Mouse (Mus musculus) right cerebral cortex, adult 2 months (tissue): ENCODE measurements at regions not wholly inside any gene's neighbourhood (a gene's known extent, or its start where the extent isn't known, plus 50 kb on each side); places are given as distances from the start of the nearest gene placed in this dataset.
"Not testable (repeated sequence)": the region's sequence is repeated elsewhere in the genome, so short reads cannot be mapped to it uniquely, and the experiment has no call there.

Experiments used
- DNase-seq, 2 experiments: peaks; one replicate each; pipeline ENCODE4 v3.0.0; 2021 to 2022; ENCODE audit warnings: low spot score in 2 of 2

DNA sequence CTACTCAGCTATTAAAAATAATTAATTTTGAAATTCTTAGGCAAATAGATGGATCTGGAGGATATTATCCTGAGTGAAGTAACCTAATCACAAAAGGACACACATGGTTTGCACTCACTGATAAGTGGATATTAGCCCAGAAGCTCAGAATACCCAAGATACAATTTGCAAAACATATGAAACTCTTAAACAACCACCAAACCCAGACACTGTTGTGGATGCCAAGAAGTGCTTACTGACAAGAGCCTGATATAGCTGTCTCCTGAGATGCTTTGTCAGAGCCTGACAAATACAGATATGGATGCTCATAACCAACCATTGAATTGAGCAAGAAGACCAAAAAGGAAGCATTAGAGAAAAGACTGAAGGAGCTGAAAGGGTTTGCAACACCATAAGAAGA lies 468.4 kb upstream of the Cdh12 start:
- DNase-seq = not testable (repeated sequence)

DNA sequence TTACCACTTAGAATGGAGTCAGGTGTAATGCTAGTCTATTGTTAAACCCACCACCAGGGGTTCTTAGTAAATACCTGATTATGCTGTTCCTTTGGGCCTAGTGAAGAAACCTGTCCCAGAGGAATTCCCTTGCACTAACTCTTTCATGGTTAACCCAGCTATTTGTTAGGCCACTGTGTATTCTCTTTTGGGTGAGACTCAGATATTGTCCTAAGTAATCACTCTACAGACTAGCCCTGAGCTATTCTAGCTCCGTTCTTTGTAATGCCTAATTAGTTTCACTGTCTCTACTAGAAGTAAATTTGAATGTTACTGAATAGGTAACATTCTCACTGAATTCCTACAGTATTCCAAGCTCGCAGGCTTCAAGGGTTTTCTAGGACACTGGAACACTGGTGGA lies 464.1 kb upstream of the Cdh12 start:
- DNase-seq = not testable (repeated sequence)

DNA sequence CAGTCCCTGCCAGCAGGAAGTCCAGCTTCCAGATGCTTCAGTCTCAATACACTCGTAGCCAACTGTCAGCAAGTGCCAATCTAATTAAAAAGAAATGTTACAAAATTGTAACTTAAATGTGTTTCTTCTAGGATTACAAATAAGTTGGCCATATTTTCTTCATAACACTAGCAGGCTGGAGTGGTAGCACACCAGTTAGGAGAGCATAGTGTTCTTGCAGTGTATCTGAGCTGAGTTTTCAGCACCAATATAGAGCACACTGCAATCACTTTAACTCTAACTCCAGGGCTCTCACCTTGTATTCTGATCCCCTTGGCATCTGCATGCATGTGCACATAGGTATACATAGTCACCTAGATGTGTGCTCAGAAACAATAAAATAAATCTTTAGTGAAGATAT lies 417.3 kb upstream of the Cdh12 start:
- DNase-seq = no peak

DNA sequence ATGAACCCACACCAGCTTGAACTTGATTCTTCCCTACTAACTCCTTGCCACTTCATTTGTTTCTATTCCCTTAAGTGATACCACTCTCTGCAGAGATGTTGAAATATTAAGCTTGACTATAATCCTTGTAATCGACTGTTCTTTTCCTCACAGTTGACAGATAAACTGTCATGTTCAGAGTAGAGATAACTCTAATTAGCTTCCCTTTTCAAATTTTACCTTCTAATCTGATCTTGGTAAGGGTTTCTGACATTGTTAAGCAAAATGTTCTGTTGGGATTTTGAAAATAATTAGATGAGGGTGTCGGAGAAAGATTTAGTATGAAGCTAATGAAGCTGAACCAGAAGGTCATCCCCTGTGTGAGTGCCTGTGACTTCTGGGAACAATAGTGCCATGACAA lies 414.7 kb upstream of the Cdh12 start:
- no peak for DNase-seq

DNA sequence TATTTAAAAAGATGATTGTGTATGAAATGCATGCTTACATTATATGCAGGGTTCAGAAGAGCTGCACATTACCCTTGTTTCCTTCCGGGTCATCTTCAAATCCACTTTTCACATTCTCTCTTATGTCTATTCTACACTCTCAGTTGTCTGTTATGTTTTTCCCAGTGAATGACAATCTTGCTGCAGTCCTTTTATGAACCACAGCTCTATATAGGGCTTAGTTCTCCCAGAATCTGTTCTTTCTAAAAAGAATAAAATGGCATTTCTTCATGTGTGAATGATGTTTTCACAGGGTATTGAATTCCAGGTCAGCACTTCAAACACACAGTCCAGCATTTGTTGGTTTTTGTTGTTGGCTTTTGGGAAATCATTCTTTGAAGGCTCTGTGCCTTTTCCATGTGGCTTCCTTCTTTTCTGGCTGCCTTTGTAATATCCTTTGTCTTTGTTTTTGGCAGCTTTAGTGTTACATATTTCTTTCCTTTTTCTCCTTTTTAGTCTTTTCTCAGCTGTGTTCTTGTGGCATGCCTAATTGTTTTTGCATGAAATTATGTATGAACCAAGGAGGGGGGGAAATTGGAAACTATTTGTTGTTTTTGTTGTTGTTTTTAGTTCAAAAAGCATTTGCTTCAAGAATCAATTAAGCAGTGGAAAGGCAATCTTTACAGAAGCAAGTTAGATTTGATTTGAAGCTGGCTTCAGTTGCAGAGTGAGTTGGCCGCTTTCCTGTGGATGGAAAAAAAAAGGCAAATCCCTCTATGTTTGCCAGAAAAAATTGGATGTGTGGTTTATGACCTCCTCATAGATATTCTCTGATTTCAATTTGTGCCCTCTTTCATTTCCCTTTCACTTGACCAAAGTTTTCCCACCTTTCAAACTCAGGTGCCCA lies 410.3 kb upstream of the Cdh12 start:
- DNase-seq = no peak

DNA sequence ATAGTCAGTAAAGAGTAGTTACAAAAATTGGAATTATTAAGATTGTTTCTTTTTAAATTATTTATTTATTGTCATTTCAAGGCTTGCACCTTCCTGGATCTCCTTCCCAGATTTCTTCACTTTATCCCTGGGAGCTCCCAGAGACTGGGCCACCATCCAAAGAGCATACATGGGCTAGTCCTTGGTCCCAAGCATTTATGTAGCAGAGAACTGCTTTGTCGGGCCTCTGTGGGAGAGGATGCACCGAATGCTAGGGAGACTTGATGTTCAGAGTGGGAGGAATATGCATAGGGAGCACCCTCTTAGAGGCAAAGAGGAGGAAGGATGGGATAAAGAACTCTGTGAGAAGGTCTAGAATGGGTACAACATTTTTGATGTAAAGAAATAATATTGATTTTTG lies 409.0 kb upstream of the Cdh12 start:
- no peak for DNase-seq

DNA sequence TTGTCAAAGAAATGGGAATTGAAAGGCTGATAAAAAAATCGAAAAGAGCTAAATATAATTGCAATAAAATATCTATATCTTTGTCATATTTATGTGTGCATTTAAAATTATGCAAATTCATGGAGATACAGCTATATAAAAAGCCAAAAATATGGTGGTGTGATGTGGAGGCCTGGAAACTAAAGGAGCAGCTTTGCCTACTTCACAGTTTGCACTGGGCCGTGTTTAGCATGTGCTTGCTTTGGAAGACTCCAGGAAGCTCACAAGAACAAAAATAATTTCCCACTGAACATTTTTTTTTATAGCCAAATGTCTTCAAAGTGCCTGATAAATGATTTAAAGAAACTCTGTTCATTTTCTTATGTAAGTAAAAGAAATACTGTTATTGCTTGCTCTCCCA lies 364.1 kb upstream of the Cdh12 start:
- peak; percentile 14 to 17 for DNase-seq

DNA sequence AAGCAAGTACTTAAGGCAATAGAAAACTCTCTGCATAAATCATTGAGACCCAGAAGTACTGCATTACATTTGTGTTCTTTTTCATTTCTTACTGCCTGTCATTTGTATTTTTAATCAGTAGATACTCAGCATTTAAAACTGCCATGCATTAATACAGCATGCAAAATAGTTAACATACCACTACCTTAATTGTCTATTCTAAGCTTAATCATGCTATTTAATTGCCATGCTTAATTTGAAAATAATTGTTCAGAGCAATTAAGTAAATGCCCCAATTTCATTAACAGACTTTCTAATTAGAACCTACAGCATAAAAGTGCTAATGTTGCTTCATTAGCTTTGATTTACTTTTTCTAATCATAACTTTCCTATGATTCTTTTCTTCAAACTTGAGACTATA lies 359.3 kb upstream of the Cdh12 start:
- no peak for DNase-seq

DNA sequence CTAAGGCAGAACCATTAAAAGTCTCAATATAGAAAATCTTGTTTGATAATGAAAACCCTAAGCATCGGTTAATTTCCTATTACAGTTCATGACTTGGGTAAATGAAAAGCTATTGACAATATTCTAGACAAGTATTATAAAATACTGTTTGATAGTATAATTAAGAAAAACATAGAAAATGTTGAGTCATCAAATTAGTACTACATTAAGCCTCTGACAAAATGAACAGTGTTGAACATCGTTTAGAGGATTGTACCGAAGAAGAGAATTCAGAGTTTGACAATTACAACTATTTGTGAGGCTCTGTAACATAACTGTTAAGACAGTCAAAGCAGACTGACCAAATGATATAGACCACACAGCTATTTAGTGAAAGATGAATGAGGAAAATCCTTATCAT lies 358.5 kb upstream of the Cdh12 start:
- DNase-seq = no peak

DNA sequence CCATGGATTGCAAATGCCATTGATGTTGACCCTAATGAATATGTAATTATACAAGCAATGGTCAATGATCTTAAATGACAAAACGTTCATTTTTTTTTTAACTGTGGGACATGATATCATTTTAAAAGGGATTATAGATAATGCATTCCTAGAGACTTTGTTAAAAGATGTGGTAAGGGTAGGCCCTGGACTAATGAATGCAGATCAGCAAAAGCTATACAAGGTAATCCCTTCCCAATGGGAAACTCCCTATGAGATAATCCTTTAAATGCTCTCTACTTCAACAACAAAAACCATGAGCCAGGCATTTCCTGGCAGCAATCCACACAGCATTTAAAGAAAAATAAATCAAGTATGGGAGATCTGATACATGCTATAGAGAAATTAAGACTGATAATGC lies 353.3 kb upstream of the Cdh12 start:
- no peak for DNase-seq

DNA sequence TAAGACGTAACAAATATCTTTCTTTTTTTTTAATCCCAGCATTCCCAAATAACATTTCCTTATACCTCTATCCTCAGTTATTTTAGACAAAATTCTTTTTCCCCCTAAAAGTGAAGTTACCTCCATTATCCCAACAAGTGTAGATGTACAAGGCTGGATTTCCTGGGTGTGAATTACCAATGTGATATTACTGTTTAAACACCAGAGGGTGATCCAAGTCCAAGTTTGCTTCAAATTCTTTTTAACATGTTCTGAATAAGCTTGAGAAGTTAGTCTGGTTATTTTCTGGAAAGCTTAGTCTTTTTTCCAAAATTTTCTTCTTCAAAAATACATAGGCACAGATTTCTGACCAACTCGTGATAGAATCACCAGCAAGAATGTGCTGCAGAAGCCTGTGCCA lies 329.5 kb upstream of the Cdh12 start:
- no peak for DNase-seq

DNA sequence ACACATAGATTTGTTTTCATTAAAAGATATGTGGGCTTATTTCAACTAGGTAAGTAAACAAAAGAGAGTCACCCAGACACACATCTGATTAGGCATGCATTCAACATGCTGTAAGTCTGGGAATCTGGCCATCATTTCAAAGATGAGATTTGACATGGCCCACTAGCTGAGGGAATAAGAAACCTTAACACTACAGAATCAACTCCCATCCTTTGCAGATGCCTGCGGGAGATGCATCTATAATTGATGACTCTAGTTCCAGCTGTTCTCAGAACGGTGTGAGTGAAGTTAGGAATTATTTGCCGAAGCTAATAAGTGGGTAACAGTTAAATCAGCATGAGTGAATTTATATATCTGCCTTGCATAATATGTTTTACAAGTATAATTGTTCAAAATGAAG lies 325.5 kb upstream of the Cdh12 start:
- no peak for DNase-seq

DNA sequence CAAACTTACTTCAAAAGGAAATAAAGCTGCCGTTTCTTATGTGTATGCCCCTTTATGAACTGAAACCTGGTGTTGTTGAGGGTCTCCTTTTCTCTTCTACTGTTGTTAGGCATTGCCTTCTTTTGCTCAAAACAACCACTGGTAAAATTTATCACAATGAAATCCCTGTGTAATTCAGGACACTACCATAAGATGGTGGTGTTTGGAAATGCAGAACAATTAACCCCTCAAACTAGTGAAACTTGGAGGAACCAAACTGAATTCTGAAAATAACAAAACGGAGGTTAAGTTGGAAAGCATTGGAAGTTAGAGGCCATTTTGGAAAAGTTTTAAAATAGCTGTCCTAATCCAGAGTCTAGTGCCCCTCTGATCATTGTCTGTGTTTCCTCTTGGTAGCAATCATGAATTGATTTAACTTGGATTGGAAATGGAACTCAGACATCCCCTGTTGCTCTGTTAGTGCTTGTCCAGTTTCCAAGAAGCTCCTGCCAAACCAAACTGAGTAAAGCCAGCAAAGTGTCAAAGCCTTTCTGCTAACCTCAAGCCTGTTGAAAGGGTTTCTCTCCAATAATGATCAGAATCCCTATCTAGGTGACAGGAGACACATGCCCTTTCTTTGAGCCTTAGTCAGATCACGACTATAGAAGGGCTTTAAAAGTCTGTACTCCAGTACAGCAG lies 313.0 kb upstream of the Cdh12 start:
- DNase-seq = no peak

DNA sequence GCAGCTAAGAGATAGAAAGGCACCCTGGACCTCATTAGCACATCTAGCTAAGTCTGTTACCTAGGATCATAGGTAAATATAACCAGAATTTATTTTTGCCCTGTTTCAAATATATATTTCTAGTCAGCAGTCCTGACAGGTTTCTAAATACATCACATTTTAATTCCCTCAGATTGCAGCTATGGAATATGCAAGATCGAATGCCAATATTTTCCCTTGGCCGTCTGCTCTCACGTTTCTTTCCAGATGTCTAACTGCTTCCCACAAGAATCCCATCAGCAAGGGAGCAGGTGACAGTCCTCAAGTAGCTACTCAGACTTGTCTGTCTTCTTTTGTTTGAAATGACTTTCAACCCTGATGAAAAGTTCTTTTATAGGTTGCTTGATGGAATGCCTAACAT lies 297.2 kb upstream of the Cdh12 start:
- no peak for DNase-seq
